In genomic region chr5:139947446-139947845, GRCm38 (mm10) we compare ENCODE assay signal across 13 mouse cellular contexts. TPM values are rescaled to one million over a fixed set of nuclear protein-coding genes. Genes with fewer than 3 reads are reported as not detected.
A peak's percentile ranks its signal among the peaks of the same experiment; 100 is the strongest.
DNase-seq lines count a peak whose midpoint lies in the region; ATAC-seq and TF ChIP-seq lines count a peak whose summit lies in the region.
"Had no signal": no experiment of that assay in that cellular context is flagged by ENCODE, and none has a peak within 500 bp of the region (broad histone marks: within the 10 kb centered on the region; RNA-seq: fewer than 3 reads in every experiment).

No protein-coding gene starts in this region.

- H3K27me3 ChIP-seq in kidney, postnatal 0 days (ENCODE audit: insufficient read depth, low read length), result no peaks in the 10 kb centered on the region
- no peaks in the 10 kb centered on the region for H3K27me3 ChIP-seq in ES-Bruce4 (ENCODE audit: control insufficient read depth, insufficient read depth, low read length, poor library complexity, severe bottlenecking)
- H3K27me3 ChIP-seq in lung, postnatal 0 days (replicated peaks; ENCODE audit: insufficient read depth, low read length), result no peaks in the 10 kb centered on the region
- H3K27me3 ChIP-seq in heart, embryonic 11.5 days (ENCODE audit: control insufficient read depth, insufficient read depth, low read length), result 0 out of 2 replicates have a peak, but pooled peaks cover 3% of the 10 kb centered on the region
- H3K27me3 ChIP-seq: embryonic facial prominence, embryonic 13.5 days; kidney, embryonic 15.5 days; stomach, embryonic 15.5 days had no signal

- no peak overlapping the region for H3K4me2 ChIP-seq in kidney, postnatal 0 days (ENCODE audit: low read length)
- H3K4me2 ChIP-seq in lung, postnatal 0 days (replicated peaks; ENCODE audit: low read depth, low read length), result no peak overlapping the region
- no peak overlapping the region for H3K4me2 ChIP-seq in heart, embryonic 11.5 days
- H3K4me2 ChIP-seq: embryonic facial prominence, embryonic 13.5 days; kidney, embryonic 15.5 days; limb, embryonic 13.5 days; stomach, embryonic 15.5 days had no signal

- no peak overlapping the region for H3K9ac ChIP-seq in kidney, postnatal 0 days (ENCODE audit: low read depth, low read length)
- H3K9ac ChIP-seq in ES-Bruce4 (ENCODE audit: low read depth, poor library complexity, severe bottlenecking), result no peak overlapping the region
- H3K9ac ChIP-seq in lung, postnatal 0 days (replicated peaks; ENCODE audit: low read depth), result no peak overlapping the region
- H3K9ac ChIP-seq in heart, embryonic 11.5 days (ENCODE audit: low read depth, low read length), result no peak overlapping the region
- H3K9ac ChIP-seq: embryonic facial prominence, embryonic 13.5 days; kidney, embryonic 15.5 days; limb, embryonic 13.5 days; stomach, embryonic 15.5 days had no signal

- peak; percentile 60 for TF ChIP-seq CTCF in kidney, postnatal 0 days (IDR thresholded peaks at IDR 0.05; ENCODE audit: low read depth)
- TF ChIP-seq CTCF in ES-Bruce4 (IDR thresholded peaks at IDR 0.05; ENCODE audit: low read depth, low read length), result peak; percentile 4
- peak; percentile 68 for TF ChIP-seq CTCF in lung, postnatal 0 days (IDR thresholded peaks at IDR 0.05)

- no peaks in the 10 kb centered on the region for H3K4me1 ChIP-seq in kidney, postnatal 0 days (replicated peaks; ENCODE audit: insufficient read depth, low read length)
- peaks cover 8% of the 10 kb centered on the region for H3K4me1 ChIP-seq in ES-Bruce4 (ENCODE audit: control insufficient read depth, insufficient read depth, low read length)
- no peaks in the 10 kb centered on the region for H3K4me1 ChIP-seq in lung, postnatal 0 days (ENCODE audit: insufficient read depth, low read depth, low read length)
- no peaks in the 10 kb centered on the region for H3K4me1 ChIP-seq in heart, embryonic 11.5 days (ENCODE audit: control insufficient read depth, insufficient read depth, low read length)
- H3K4me1 ChIP-seq: stomach, embryonic 15.5 days had no signal

- ATAC-seq in kidney, postnatal 0 days (replicated peaks; ENCODE audit: low FRiP score, low read depth), result no peak
- no peak for ATAC-seq in lung, postnatal 0 days
- ATAC-seq in heart, embryonic 11.5 days (replicated peaks; ENCODE audit: insufficient number of reproducible peaks, low FRiP score, low TSS enrichment), result no peak

- WGBS in kidney, postnatal 0 days, result 98% methylated on average over 5 of the region's 5 CpGs
- 94% methylated on average over 5 of the region's 5 CpGs for WGBS in lung, postnatal 0 days
- 90% methylated on average over 5 of the region's 5 CpGs for WGBS in heart, embryonic 11.5 days (ENCODE audit: insufficient replicate concordance)

- H3K9me3 ChIP-seq in kidney, postnatal 0 days (replicated peaks; ENCODE audit: low read length), result no peaks in the 10 kb centered on the region
- H3K9me3 ChIP-seq in ES-Bruce4 (replicated peaks; ENCODE audit: control insufficient read depth, insufficient read depth, low read length, poor library complexity, severe bottlenecking), result no peaks in the 10 kb centered on the region
- H3K9me3 ChIP-seq in lung, postnatal 0 days (ENCODE audit: low read length), result no peaks in the 10 kb centered on the region
- H3K9me3 ChIP-seq in heart, embryonic 11.5 days (replicated peaks; ENCODE audit: control insufficient read depth, low read length), result no peaks in the 10 kb centered on the region
- H3K9me3 ChIP-seq: embryonic facial prominence, embryonic 13.5 days; kidney, embryonic 15.5 days; limb, embryonic 13.5 days; stomach, embryonic 15.5 days had no signal

- TF ChIP-seq POLR2A in ES-Bruce4 (IDR thresholded peaks at IDR 0.05; ENCODE audit: insufficient read depth, low read length), result no peak

- DNase-seq in kidney, postnatal 0 days (ENCODE audit: low spot score), result no peak
- DNase-seq in kidney, adult 11 months, result no peak
- peak; percentile 43 for DNase-seq in A20 (ENCODE audit: low read depth, low spot score)
- DNase-seq in lung, postnatal 0 days (ENCODE audit: low spot score), result no peak
- DNase-seq in urinary bladder, adult 2 months (ENCODE audit: low spot score), result no peak
- no peak for DNase-seq in kidney, adult 8-10 months

- no peak overlapping the region for H3K4me3 ChIP-seq in kidney, postnatal 0 days (replicated peaks; ENCODE audit: low read depth, low read length)
- H3K4me3 ChIP-seq in ES-Bruce4 (ENCODE audit: low read depth, low read length), result no peak overlapping the region
- no peak overlapping the region for H3K4me3 ChIP-seq in lung, postnatal 0 days (ENCODE audit: low read depth, low read length)
- no peak overlapping the region for H3K4me3 ChIP-seq in heart, embryonic 11.5 days (ENCODE audit: low read depth, low read length)
- H3K4me3 ChIP-seq: embryonic facial prominence, embryonic 13.5 days; kidney, embryonic 15.5 days; limb, embryonic 13.5 days; myocyte; stomach, embryonic 15.5 days had no signal

- H3K27ac ChIP-seq in kidney, postnatal 0 days, result no peak overlapping the region
- no peak overlapping the region for H3K27ac ChIP-seq in ES-Bruce4 (ENCODE audit: insufficient read depth, low read length)
- H3K27ac ChIP-seq in lung, postnatal 0 days (ENCODE audit: low read length), result no peak overlapping the region
- H3K27ac ChIP-seq in heart, embryonic 11.5 days (ENCODE audit: low read depth, low read length), result no peak overlapping the region
- H3K27ac ChIP-seq: embryonic facial prominence, embryonic 13.5 days; kidney, embryonic 15.5 days; limb, embryonic 13.5 days; stomach, embryonic 15.5 days had no signal

- no peak for TF ChIP-seq EP300 in ES-Bruce4 (IDR thresholded peaks at IDR 0.05; ENCODE audit: insufficient read depth, low read depth, low read length)
- TF ChIP-seq EP300 in lung, postnatal 0 days (IDR thresholded peaks at IDR 0.05), result no peak

- no peaks in the 10 kb centered on the region for H3K36me3 ChIP-seq in kidney, postnatal 0 days (ENCODE audit: insufficient read depth, low read length)
- H3K36me3 ChIP-seq in ES-Bruce4 (ENCODE audit: control insufficient read depth, insufficient read depth, low read length, poor library complexity, severe bottlenecking), result no peaks in the 10 kb centered on the region
- H3K36me3 ChIP-seq in lung, postnatal 0 days (ENCODE audit: insufficient read depth, low read length), result no peaks in the 10 kb centered on the region
- no peaks in the 10 kb centered on the region for H3K36me3 ChIP-seq in heart, embryonic 11.5 days (ENCODE audit: control insufficient read depth, insufficient read depth, low read length)
- H3K36me3 ChIP-seq: embryonic facial prominence, embryonic 13.5 days; kidney, embryonic 15.5 days; limb, embryonic 13.5 days; stomach, embryonic 15.5 days had no signal

RNA-seq across cellular contexts. Expression of gene Elfn1, which starts 39.7 kb away (rescaled TPM):
- 0.22 and 0.33 TPM in 2 replicates for polyA plus RNA-seq in kidney, postnatal 0 days (2015; fragmentation: Nextera tagmentation; extraction: Ambion mirVana)
- polyA plus RNA-seq in ES-Bruce4 (2011; ENCODE audit: insufficient read depth, insufficient read length, low read depth, missing spikeins), result 0.15 and 0.29 TPM in 2 replicates
- 1.5 TPM in 2 replicates for polyA plus RNA-seq in lung, postnatal 0 days (2015; fragmentation: Nextera tagmentation; extraction: Ambion mirVana)
- 1.7 and 2.3 TPM in 2 replicates for polyA plus RNA-seq in urinary bladder, adult 2 months (2012; rRNA removed)
- 0.13 TPM in 1 of 2 replicates, not detected in the other for polyA plus RNA-seq in heart, embryonic 11.5 days (2014; fragmentation: Nextera tagmentation; extraction: Ambion mirVana)

Comparison
In these comparisons a context has a peak if more than half of its experiments do, and no peak if none do; other contexts are left out.
1. CTCF ChIP-seq: peak in every context shown above with its lines; median percentile 68 in lung, postnatal 0 days; 60 in kidney, postnatal 0 days; 4 in ES-Bruce4.